Mouse (Mus musculus): Measurements from ENCODE around the gene Snrpg. TPM values are rescaled to one million over a fixed set of nuclear protein-coding genes. Genes with fewer than 3 reads are reported as not detected.

Snrpg gene
- polyA plus RNA-seq, 1 experiment from 2014 or later: 814 TPM

- Histone ChIP-seq H3K4me1 (ENCODE audit: control insufficient read depth, insufficient read depth, low read length) (peaks cover 1% of the 10 kb centered on the region), H3K4me3 (ENCODE audit: low read length) (no peak overlapping the region), H3K9me3 (ENCODE audit: control insufficient read depth, low read length) (no peaks in the 10 kb centered on the region), H3K27ac (ENCODE audit: low read depth, low read length) (no peak overlapping the region), H3K9ac (ENCODE audit: low read depth, low read length) (no peak overlapping the region), H3K36me3 (ENCODE audit: control insufficient read depth, insufficient read depth, low read length) (no peaks in the 10 kb centered on the region), H3K27me3 (ENCODE audit: control insufficient read depth, insufficient read depth, low read length) (no peaks in the 10 kb centered on the region), H3K4me2 (replicated peaks; ENCODE audit: low read depth, low read length) (no peak overlapping the region)
- WGBS: 92% methylated on average over 7 of the region's 7 CpGs
- ATAC-seq (ENCODE audit: low FRiP score, low TSS enrichment): no peak
Observed at GRCm38 (mm10) chr6:86361373-86361772, 9.7 kb upstream of the Snrpg start.

- ATAC-seq (ENCODE audit: low FRiP score, low TSS enrichment): peak; percentile 16; the same call in 1 of the 2 replicates
- Histone ChIP-seq H3K4me2 (replicated peaks; ENCODE audit: low read depth, low read length) (peak overlapping the region; percentile 88), H3K9ac (ENCODE audit: low read depth, low read length) (peak overlapping the region; percentile 58), H3K27ac (ENCODE audit: low read depth, low read length) (no peak overlapping the region), H3K4me1 (ENCODE audit: control insufficient read depth, insufficient read depth, low read length) (peaks cover 9% of the 10 kb centered on the region), H3K27me3 (ENCODE audit: control insufficient read depth, insufficient read depth, low read length) (no peaks in the 10 kb centered on the region), H3K36me3 (ENCODE audit: control insufficient read depth, insufficient read depth, low read length) (peaks cover 18% of the 10 kb centered on the region; the same call in 1 of the 2 replicates), H3K9me3 (ENCODE audit: control insufficient read depth, low read length) (no peaks in the 10 kb centered on the region), H3K4me3 (ENCODE audit: low read length) (peak overlapping the region; percentile 68)
- WGBS: 3% methylated on average over 17 of the region's 17 CpGs
Observed at GRCm38 (mm10) chr6:86364442-86365141, 6.5 kb upstream of the Snrpg start.

DNA sequence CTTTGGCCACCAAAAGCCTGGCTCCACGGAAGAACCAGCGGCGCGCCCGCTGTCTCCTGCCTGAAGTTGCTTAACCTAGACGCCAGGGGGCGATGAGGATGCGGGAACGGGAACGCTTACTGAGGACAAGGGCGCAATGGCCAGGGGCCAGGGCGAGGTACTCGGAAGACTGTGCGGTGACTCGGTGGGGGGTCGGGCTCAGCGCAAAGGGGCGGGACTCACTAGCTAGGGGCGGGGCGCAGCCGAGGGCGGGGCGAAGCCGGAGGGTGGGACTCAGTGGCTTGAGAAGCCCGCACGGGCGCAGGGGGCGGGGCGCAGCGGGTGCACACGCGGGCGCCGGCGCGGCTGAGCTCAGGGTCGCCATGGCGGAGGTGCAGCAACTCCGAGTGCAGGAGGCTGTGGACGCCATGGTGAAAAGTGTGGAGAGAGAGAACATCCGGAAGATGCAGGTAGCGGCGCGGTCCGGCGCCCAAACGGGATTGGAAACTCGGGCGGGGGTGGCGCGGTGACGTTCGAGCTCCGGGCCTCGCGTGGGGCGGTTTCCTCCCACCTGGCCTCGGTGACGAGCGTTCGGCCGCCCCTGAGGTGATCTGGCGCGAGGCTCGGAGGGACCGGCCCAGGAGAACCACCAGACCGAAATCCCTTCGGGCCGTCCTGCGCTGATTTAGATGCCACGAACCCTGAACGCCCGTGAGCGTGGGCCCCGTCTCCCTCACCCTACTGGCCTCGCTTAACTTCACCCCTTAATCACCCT lies 5.6 kb upstream of the Snrpg start, which contains the start of gene Fam136a:
Fam136a (plus strand) TSS at position 276 of the 754 bp plus-strand sequence.
- Histone ChIP-seq H3K9ac (ENCODE audit: low read depth, low read length) (peak within 1 kb of the TSS; percentile 83), H3K36me3 (ENCODE audit: control insufficient read depth, insufficient read depth, low read length) (peaks cover 18% of the 10 kb centered on the region; the same call in 1 of the 2 replicates), H3K27ac (ENCODE audit: low read depth, low read length) (peak within 1 kb of the TSS; percentile 56; the same call in 1 of the 2 replicates), H3K4me1 (ENCODE audit: control insufficient read depth, insufficient read depth, low read length) (peaks cover 10% of the 10 kb centered on the region), H3K9me3 (ENCODE audit: control insufficient read depth, low read length) (no peaks in the 10 kb centered on the region), H3K4me2 (replicated peaks; ENCODE audit: low read depth, low read length) (peak within 1 kb of the TSS; percentile 88), H3K4me3 (ENCODE audit: low read length) (peak within 1 kb of the TSS; percentile 68), H3K27me3 (ENCODE audit: control insufficient read depth, insufficient read depth, low read length) (no peaks in the 10 kb centered on the region)
- WGBS: under 1% methylated on average over 72 of the region's 76 CpGs
- peak; percentile 97 for ATAC-seq (ENCODE audit: low FRiP score, low TSS enrichment)

- peak overlapping the region; percentile 56; the same call in 1 of the 2 replicates for H3K27ac ChIP-seq (ENCODE audit: low read depth, low read length)
- peaks cover 14% of the 10 kb centered on the region for H3K4me1 ChIP-seq (ENCODE audit: control insufficient read depth, insufficient read depth, low read length)
- H3K4me2 ChIP-seq (replicated peaks; ENCODE audit: low read depth, low read length): peak overlapping the region; percentile 75
- WGBS: 44% methylated on average over 25 of the region's 25 CpGs
- 0 out of 2 replicates have a peak, but pooled peaks have one; percentile 13 for ATAC-seq (ENCODE audit: low FRiP score, low TSS enrichment)
- H3K9ac ChIP-seq (ENCODE audit: low read depth, low read length): peak overlapping the region; percentile 83
- H3K9me3 ChIP-seq (ENCODE audit: control insufficient read depth, low read length): no peaks in the 10 kb centered on the region
- no peaks in the 10 kb centered on the region for H3K27me3 ChIP-seq (ENCODE audit: control insufficient read depth, insufficient read depth, low read length)
- H3K4me3 ChIP-seq (ENCODE audit: low read length): peak overlapping the region; percentile 68
- H3K36me3 ChIP-seq (ENCODE audit: control insufficient read depth, insufficient read depth, low read length): peaks cover 18% of the 10 kb centered on the region; the same call in 1 of the 2 replicates
Observed at GRCm38 (mm10) chr6:86366125-86366852, 4.8 kb upstream of the Snrpg start.

- no peaks in the 10 kb centered on the region for H3K9me3 ChIP-seq (ENCODE audit: control insufficient read depth, low read length)
- H3K4me1 ChIP-seq (ENCODE audit: control insufficient read depth, insufficient read depth, low read length): peaks cover 14% of the 10 kb centered on the region
- peak overlapping the region; percentile 83; the same call in 1 of the 2 replicates for H3K9ac ChIP-seq (ENCODE audit: low read depth, low read length)
- H3K4me3 ChIP-seq (ENCODE audit: low read length): peak overlapping the region; percentile 68; the same call in 1 of the 2 replicates
- H3K4me2 ChIP-seq (replicated peaks; ENCODE audit: low read depth, low read length): peak overlapping the region; percentile 75
- no peaks in the 10 kb centered on the region for H3K27me3 ChIP-seq (ENCODE audit: control insufficient read depth, insufficient read depth, low read length)
- H3K27ac ChIP-seq (ENCODE audit: low read depth, low read length): no peak overlapping the region
- ATAC-seq (ENCODE audit: low FRiP score, low TSS enrichment): no peak
- 80% methylated on average over 2 of the region's 2 CpGs for WGBS
- H3K36me3 ChIP-seq (ENCODE audit: control insufficient read depth, insufficient read depth, low read length): peaks cover 18% of the 10 kb centered on the region; the same call in 1 of the 2 replicates
Observed at GRCm38 (mm10) chr6:86366853-86367249, 4.3 kb upstream of the Snrpg start.

DNA sequence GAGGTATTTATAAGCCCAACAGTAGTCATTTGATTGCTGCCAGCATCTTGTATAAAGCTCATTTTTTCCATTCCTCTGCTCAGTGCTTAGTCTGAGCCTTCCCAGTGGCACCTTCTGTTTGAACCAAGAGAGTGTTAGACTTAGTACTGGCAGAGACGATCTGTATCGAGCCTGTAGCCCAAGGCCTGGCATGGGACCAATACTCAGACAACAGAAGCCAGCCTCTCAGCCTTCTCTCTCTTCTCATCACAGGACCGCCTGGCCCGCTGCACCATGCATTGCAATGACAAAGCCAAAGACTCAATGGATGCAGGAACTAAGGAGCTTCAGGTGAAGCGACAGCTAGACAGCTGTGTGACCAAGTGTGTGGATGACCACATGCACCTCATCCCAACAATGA lies 2.6 kb upstream of the Snrpg start:
- H3K9ac ChIP-seq (ENCODE audit: low read depth, low read length): no peak overlapping the region
- peaks cover 18% of the 10 kb centered on the region; the same call in 1 of the 2 replicates for H3K36me3 ChIP-seq (ENCODE audit: control insufficient read depth, insufficient read depth, low read length)
- no peaks in the 10 kb centered on the region for H3K9me3 ChIP-seq (ENCODE audit: control insufficient read depth, low read length)
- peaks cover 24% of the 10 kb centered on the region for H3K4me1 ChIP-seq (ENCODE audit: control insufficient read depth, insufficient read depth, low read length)
- ATAC-seq (ENCODE audit: low FRiP score, low TSS enrichment): no peak
- H3K27me3 ChIP-seq (ENCODE audit: control insufficient read depth, insufficient read depth, low read length): no peaks in the 10 kb centered on the region
- no peak overlapping the region for H3K4me2 ChIP-seq (replicated peaks; ENCODE audit: low read depth, low read length)
- 92% methylated on average over 5 of the region's 5 CpGs for WGBS
- H3K4me3 ChIP-seq (ENCODE audit: low read length): no peak overlapping the region
- H3K27ac ChIP-seq (ENCODE audit: low read depth, low read length): no peak overlapping the region

DNA sequence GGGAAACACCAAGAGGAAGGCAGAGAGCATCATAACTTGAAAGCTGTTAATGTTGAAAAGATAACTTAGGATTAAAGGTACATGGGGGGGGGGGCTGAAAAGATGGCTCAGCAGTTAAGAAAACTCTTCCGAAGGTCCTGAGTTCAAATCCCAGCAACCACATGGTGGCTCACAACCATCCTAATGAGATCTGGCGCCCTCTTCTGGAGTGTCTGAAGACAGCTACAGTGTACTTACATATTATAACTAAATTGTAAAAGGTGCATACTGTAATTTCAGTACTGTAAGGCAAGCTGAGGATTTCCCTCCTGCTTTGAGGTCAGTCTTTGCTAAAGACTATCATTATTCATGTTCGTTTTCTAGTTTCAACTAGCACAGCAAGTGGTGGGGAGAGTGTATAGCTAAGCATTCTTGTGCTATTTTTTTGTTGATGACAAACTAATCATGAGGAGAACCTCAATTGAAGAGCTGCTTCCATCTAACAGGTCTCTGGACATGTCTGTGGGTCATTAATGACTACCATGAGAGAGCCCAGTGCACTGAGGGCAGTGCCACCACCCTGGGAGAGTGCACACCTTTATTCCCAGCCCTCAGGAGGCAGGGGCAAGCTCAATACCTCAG lies 901 bp upstream of the Snrpg start:
- WGBS: 64% methylated on average over 3 of the region's 3 CpGs
- H3K4me2 ChIP-seq (replicated peaks; ENCODE audit: low read depth, low read length): peak overlapping the region; percentile 64
- H3K27ac ChIP-seq (ENCODE audit: low read depth, low read length): peak overlapping the region; percentile 90
- H3K9me3 ChIP-seq (ENCODE audit: control insufficient read depth, low read length): no peaks in the 10 kb centered on the region
- peak overlapping the region; percentile 93 for H3K4me3 ChIP-seq (ENCODE audit: low read length)
- peak overlapping the region; percentile 95; the same call in 1 of the 2 replicates for H3K9ac ChIP-seq (ENCODE audit: low read depth, low read length)
- ATAC-seq (ENCODE audit: low FRiP score, low TSS enrichment): no peak
- peaks cover 24% of the 10 kb centered on the region; the same call in 1 of the 2 replicates for H3K36me3 ChIP-seq (ENCODE audit: control insufficient read depth, insufficient read depth, low read length)
- peaks cover 24% of the 10 kb centered on the region for H3K4me1 ChIP-seq (ENCODE audit: control insufficient read depth, insufficient read depth, low read length)
- H3K27me3 ChIP-seq (ENCODE audit: control insufficient read depth, insufficient read depth, low read length): no peaks in the 10 kb centered on the region

DNA sequence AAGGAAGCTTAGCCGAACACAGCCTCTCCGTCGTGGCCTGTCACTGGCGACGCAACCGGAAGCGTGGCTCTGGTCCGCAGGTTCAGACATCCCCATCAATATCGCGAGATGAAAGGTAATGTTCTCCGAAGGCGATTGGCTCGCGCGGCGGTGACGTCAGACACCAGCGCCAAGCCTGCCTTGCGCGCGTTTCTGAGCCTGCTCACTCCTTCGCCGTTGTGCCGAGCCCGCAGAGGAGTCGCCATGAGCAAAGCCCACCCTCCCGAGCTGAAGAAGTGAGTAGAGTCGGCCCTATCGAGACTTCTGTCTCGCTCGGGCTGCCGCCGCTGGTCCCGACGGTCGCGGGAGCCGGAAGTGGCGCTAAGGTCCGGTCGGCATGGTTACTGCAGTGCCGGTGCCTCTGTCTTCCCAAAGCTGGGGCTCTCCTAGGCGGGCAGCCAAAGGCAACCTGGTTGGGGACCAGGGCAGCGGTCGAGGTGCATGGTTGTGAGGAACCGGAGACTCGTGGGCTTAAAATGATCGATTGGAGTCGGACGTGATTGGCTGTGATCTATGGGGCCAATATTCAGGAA lies 322 bp downstream of the Snrpg start:
- peak overlapping the region; percentile 85 for H3K4me2 ChIP-seq (replicated peaks; ENCODE audit: low read depth, low read length)
- under 1% methylated on average over 50 of the region's 50 CpGs for WGBS
- peak overlapping the region; percentile 95 for H3K9ac ChIP-seq (ENCODE audit: low read depth, low read length)
- H3K4me3 ChIP-seq (ENCODE audit: low read length): peak overlapping the region; percentile 93
- no peaks in the 10 kb centered on the region for H3K9me3 ChIP-seq (ENCODE audit: control insufficient read depth, low read length)
- peaks cover 29% of the 10 kb centered on the region; the same call in 1 of the 2 replicates for H3K36me3 ChIP-seq (ENCODE audit: control insufficient read depth, insufficient read depth, low read length)
- H3K27me3 ChIP-seq (ENCODE audit: control insufficient read depth, insufficient read depth, low read length): no peaks in the 10 kb centered on the region
- peak; percentile 95 for ATAC-seq (ENCODE audit: low FRiP score, low TSS enrichment)
- peak overlapping the region; percentile 90 for H3K27ac ChIP-seq (ENCODE audit: low read depth, low read length)
- H3K4me1 ChIP-seq (ENCODE audit: control insufficient read depth, insufficient read depth, low read length): peaks cover 22% of the 10 kb centered on the region
